In genomic region chr17:27106745-27107144, GRCm38 (mm10) we compare ENCODE assay signal across 10 mouse cellular contexts. TPM values are rescaled to one million over a fixed set of nuclear protein-coding genes. Genes with fewer than 3 reads are reported as not detected.
DNase-seq lines count a peak whose midpoint lies in the region; ATAC-seq and TF ChIP-seq lines count a peak whose summit lies in the region.
"Had no signal": no experiment of that assay in that cellular context is flagged by ENCODE, and none has a peak within 500 bp of the region (broad histone marks: within the 10 kb centered on the region; RNA-seq: fewer than 3 reads in every experiment).

No protein-coding gene starts in this region.

- H3K9ac ChIP-seq in lung, embryonic 14.5 days = no peak overlapping the region
- H3K9ac ChIP-seq: midbrain, embryonic 15.5 days had no signal

- no peaks in the 10 kb centered on the region for H3K27me3 ChIP-seq in lung, embryonic 14.5 days (ENCODE audit: insufficient read depth, low read length)
- H3K27me3 ChIP-seq: midbrain, embryonic 15.5 days had no signal

- H3K36me3 ChIP-seq in lung, embryonic 14.5 days (ENCODE audit: insufficient read depth) = no peaks in the 10 kb centered on the region
- H3K36me3 ChIP-seq: midbrain, embryonic 15.5 days had no signal

- no peaks in the 10 kb centered on the region for H3K9me3 ChIP-seq in lung, embryonic 14.5 days (ENCODE audit: low read depth, low read length)
- H3K9me3 ChIP-seq: midbrain, embryonic 15.5 days had no signal

- DNase-seq in embryo, embryonic 10 days (ENCODE audit: low spot score) = peak; percentile 66
- no peak for DNase-seq in embryo, embryonic 9.5 days (ENCODE audit: extremely low spot score)
- peak; percentile 67 for DNase-seq in lung, embryonic 14.5 days
- no peak for DNase-seq in lung, adult 18-20 months
- peak; percentile 34 for DNase-seq in forelimb bud, embryonic 11.5 days (ENCODE audit: low read depth, low spot score)
- DNase-seq in thymus, postnatal 14 days = peak; percentile 52
- DNase-seq in gastrocnemius, adult 18-20 months (ENCODE audit: low spot score) = no peak
- no peak for DNase-seq in ovary, postnatal 36 days (ENCODE audit: low spot score)
- DNase-seq: cerebellum, adult 18-20 months had no signal

- peak; percentile 54 for TF ChIP-seq CTCF in lung, embryonic 14.5 days (IDR thresholded peaks at IDR 0.05; ENCODE audit: low read depth)

- H3K4me1 ChIP-seq in lung, embryonic 14.5 days (ENCODE audit: insufficient read depth) = no peaks in the 10 kb centered on the region
- H3K4me1 ChIP-seq: midbrain, embryonic 15.5 days had no signal

- no peak overlapping the region for H3K4me2 ChIP-seq in lung, embryonic 14.5 days
- H3K4me2 ChIP-seq: midbrain, embryonic 15.5 days had no signal

- ATAC-seq in lung, embryonic 14.5 days (ENCODE audit: insufficient read depth) = no peak
- ATAC-seq: midbrain, embryonic 15.5 days had no signal

- H3K4me3 ChIP-seq in lung, embryonic 14.5 days (ENCODE audit: low read depth, low read length) = no peak overlapping the region
- H3K4me3 ChIP-seq: midbrain, embryonic 15.5 days had no signal

- H3K27ac ChIP-seq in lung, embryonic 14.5 days (ENCODE audit: low read depth) = no peak overlapping the region
- H3K27ac ChIP-seq: midbrain, embryonic 15.5 days had no signal

- 82% methylated on average over 9 of the region's 9 CpGs for WGBS in lung, embryonic 14.5 days

RNA-seq across cellular contexts. Expression of gene Uqcc2, which starts 27.0 kb away (rescaled TPM):
- polyA plus RNA-seq in lung, embryonic 14.5 days (2014; fragmentation: Nextera tagmentation; extraction: Ambion mirVana) = 309 and 315 TPM in 2 replicates
- 100 to 1,000 TPM; 426 to 428 TPM for total RNA-seq in gastrocnemius, adult 18-20 months (2021)

RNA-seq across cellular contexts. Expression of gene Itpr3, which starts 49.6 kb away (rescaled TPM):
- 5.1 and 5.8 TPM in 2 replicates for polyA plus RNA-seq in lung, embryonic 14.5 days (2014; fragmentation: Nextera tagmentation; extraction: Ambion mirVana)
- 1 to 10 TPM; 1.4 to 2.2 TPM for total RNA-seq in gastrocnemius, adult 18-20 months (2021)

Comparison
In these comparisons a context has a peak if more than half of its experiments do, and no peak if none do; other contexts are left out.
1. DNase-seq: peak in embryo, embryonic 10 days (single experiment), lung, embryonic 14.5 days (single experiment), forelimb bud, embryonic 11.5 days (single experiment) and thymus, postnatal 14 days (single experiment); none in embryo, embryonic 9.5 days (single experiment), lung, adult 18-20 months (0 of 2), gastrocnemius, adult 18-20 months (single experiment) and ovary, postnatal 36 days (single experiment).